Mouse (Mus musculus): ENCODE results near the gene Vps13c. TPM values are rescaled to one million over a fixed set of nuclear protein-coding genes. Genes with fewer than 3 reads are reported as not detected.

Vps13c gene
- polyA plus RNA-seq, 2 experiments: 4.0 to 7.4 TPM

GRCm38 (mm10) chr9:67818668-67818950 is 21.6 kb upstream of the Vps13c start:
- WGBS: 80% methylated on average over 4 of the region's 4 CpGs
- no peak overlapping the region for H3K9ac ChIP-seq (ENCODE audit: low read depth, low read length, severe bottlenecking)
- H3K4me3 ChIP-seq (replicated peaks; ENCODE audit: low read length): no peak overlapping the region
- H3K4me2 ChIP-seq (replicated peaks; ENCODE audit: low read depth, low read length, severe bottlenecking): no peak overlapping the region
- no peaks in the 10 kb centered on the region for H3K27me3 ChIP-seq (ENCODE audit: control insufficient read depth, insufficient read depth, low read length)
- DNase-seq (ENCODE audit: low spot score) (no peak), ATAC-seq (ENCODE audit: low FRiP score, low read depth) (no peak)
- TF ChIP-seq POLR2A (IDR thresholded peaks at IDR 0.05; ENCODE audit: borderline replicate concordance, extremely low read depth, insufficient read depth, insufficient read length): no peak
- H3K36me3 ChIP-seq (ENCODE audit: control insufficient read depth, insufficient read depth, low read length): no peaks in the 10 kb centered on the region
- H3K4me1 ChIP-seq (ENCODE audit: control insufficient read depth, insufficient read depth, low read length): peaks cover 9% of the 10 kb centered on the region
- H3K9me3 ChIP-seq (ENCODE audit: control insufficient read depth, low read length): no peaks in the 10 kb centered on the region
- H3K27ac ChIP-seq (replicated peaks; ENCODE audit: low read depth, low read length): no peak overlapping the region

DNA sequence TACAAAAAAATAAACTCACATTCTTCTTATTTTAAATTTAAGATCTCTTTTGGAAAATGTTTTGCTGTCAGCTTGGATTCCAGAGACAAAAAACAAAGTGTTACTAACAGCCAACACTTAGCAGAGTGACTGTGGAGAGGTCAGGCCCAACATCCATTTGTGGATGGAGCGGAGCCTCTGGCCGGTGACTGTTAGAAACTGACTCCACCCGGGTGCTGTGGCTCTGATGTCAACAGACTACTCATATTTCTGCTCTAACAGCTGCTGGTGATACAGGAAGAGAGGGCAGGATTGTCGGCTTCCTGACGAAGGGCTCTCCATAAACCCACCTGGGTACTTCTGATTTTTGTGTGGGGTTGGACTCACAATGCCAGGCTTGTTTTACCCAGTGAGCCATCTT is 17.1 kb upstream of the Vps13c start:
- Histone ChIP-seq H3K36me3 (ENCODE audit: control insufficient read depth, insufficient read depth, low read length) (no peaks in the 10 kb centered on the region), H3K27ac (replicated peaks; ENCODE audit: low read depth, low read length) (no peak overlapping the region), H3K4me3 (replicated peaks; ENCODE audit: low read length) (no peak overlapping the region), H3K27me3 (ENCODE audit: control insufficient read depth, insufficient read depth, low read length) (no peaks in the 10 kb centered on the region), H3K4me2 (replicated peaks; ENCODE audit: low read depth, low read length, severe bottlenecking) (no peak overlapping the region), H3K4me1 (ENCODE audit: control insufficient read depth, insufficient read depth, low read length) (no peaks in the 10 kb centered on the region), H3K9me3 (ENCODE audit: control insufficient read depth, low read length) (no peaks in the 10 kb centered on the region), H3K9ac (ENCODE audit: low read depth, low read length, severe bottlenecking) (no peak overlapping the region)
- ATAC-seq (ENCODE audit: low FRiP score, low read depth) (no peak), DNase-seq (ENCODE audit: low spot score) (no peak)
- 20% methylated on average over 5 of the region's 5 CpGs for WGBS
- no peak for TF ChIP-seq POLR2A (IDR thresholded peaks at IDR 0.05; ENCODE audit: borderline replicate concordance, extremely low read depth, insufficient read depth, insufficient read length)

DNA sequence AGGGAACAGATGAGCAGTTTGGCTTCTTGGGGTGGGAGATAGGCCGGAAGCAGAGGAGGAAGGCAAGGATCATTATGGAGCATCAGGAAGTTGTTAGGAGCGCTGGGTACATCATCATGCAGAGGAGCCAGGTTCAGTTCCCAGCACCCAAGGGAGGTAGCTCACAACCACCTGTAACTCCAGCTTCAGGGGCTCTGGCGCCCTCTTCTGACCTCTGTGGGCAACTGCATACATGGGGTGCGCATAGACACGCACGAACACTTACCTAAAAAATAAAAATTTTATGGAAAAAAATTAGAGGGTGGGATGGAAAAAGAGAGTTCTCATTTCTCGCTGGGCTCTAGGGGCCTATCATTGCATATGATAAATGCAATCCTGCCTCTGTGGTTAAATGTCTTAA is 14.7 kb upstream of the Vps13c start:
- Histone ChIP-seq H3K27ac (replicated peaks; ENCODE audit: low read depth, low read length) (no peak overlapping the region), H3K36me3 (ENCODE audit: control insufficient read depth, insufficient read depth, low read length) (no peaks in the 10 kb centered on the region), H3K4me1 (ENCODE audit: control insufficient read depth, insufficient read depth, low read length) (0 out of 2 replicates have a peak, but pooled peaks cover 2% of the 10 kb centered on the region), H3K4me3 (replicated peaks; ENCODE audit: low read length) (no peak overlapping the region), H3K9me3 (ENCODE audit: control insufficient read depth, low read length) (no peaks in the 10 kb centered on the region), H3K27me3 (ENCODE audit: control insufficient read depth, insufficient read depth, low read length) (peaks cover 14% of the 10 kb centered on the region; the same call in 1 of the 2 replicates), H3K4me2 (replicated peaks; ENCODE audit: low read depth, low read length, severe bottlenecking) (no peak overlapping the region), H3K9ac (ENCODE audit: low read depth, low read length, severe bottlenecking) (no peak overlapping the region)
- DNase-seq (ENCODE audit: low spot score): no peak
- WGBS: 77% methylated on average over 7 of the region's 7 CpGs
- no peak for ATAC-seq (ENCODE audit: low FRiP score, low read depth)
- no peak for TF ChIP-seq POLR2A (IDR thresholded peaks at IDR 0.05; ENCODE audit: borderline replicate concordance, extremely low read depth, insufficient read depth, insufficient read length)

DNA sequence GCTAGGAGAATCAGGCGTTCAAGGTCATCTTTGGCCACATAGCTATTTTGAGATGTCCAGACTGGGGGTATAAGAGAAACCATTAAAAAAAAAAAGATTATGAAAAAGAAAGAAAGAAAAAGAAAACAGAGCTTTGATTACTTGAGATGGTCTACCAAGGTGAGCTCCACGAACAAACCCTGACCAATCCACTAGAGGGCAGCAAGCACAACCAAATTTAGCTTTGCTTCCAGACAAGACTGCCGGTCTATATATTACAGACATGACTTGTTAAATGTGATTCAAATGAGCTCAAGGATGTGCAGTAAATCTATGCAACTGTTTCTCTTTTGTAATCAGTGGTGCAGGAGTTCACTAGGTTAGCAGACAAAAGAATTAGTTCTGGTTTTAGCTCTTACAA is 12.0 kb upstream of the Vps13c start:
- no peaks in the 10 kb centered on the region for H3K9me3 ChIP-seq (ENCODE audit: control insufficient read depth, low read length)
- 9% methylated on average over 3 of the region's 3 CpGs for WGBS
- H3K4me2 ChIP-seq (replicated peaks; ENCODE audit: low read depth, low read length, severe bottlenecking): no peak overlapping the region

GRCm38 (mm10) chr9:67830411-67831358 is 9.5 kb upstream of the Vps13c start:
- DNase-seq (ENCODE audit: low spot score) (peak; percentile 50), ATAC-seq (ENCODE audit: low FRiP score, low read depth) (peak; percentile 86)
- H3K36me3 ChIP-seq (ENCODE audit: control insufficient read depth, insufficient read depth, low read length): no peaks in the 10 kb centered on the region
- WGBS: 4% methylated on average over 38 of the region's 84 CpGs
- H3K9ac ChIP-seq (ENCODE audit: low read depth, low read length, severe bottlenecking): peak overlapping the region; percentile 58
- TF ChIP-seq POLR2A (IDR thresholded peaks at IDR 0.05; ENCODE audit: borderline replicate concordance, extremely low read depth, insufficient read depth, insufficient read length): no peak
- peaks cover 31% of the 10 kb centered on the region; the same call in 1 of the 2 replicates for H3K27me3 ChIP-seq (ENCODE audit: control insufficient read depth, insufficient read depth, low read length)
- peak overlapping the region; percentile 88 for H3K4me2 ChIP-seq (replicated peaks; ENCODE audit: low read depth, low read length, severe bottlenecking)
- no peaks in the 10 kb centered on the region for H3K9me3 ChIP-seq (ENCODE audit: control insufficient read depth, low read length)
- peaks cover 6% of the 10 kb centered on the region; the same call in 1 of the 2 replicates for H3K4me1 ChIP-seq (ENCODE audit: control insufficient read depth, insufficient read depth, low read length)
- H3K4me3 ChIP-seq (replicated peaks; ENCODE audit: low read length): peak overlapping the region; percentile 56
- no peak overlapping the region for H3K27ac ChIP-seq (replicated peaks; ENCODE audit: low read depth, low read length)

More for the DNA sequence above, 12.0 kb upstream of the Vps13c start:
- H3K36me3 ChIP-seq (ENCODE audit: control insufficient read depth, insufficient read depth, low read length): no peaks in the 10 kb centered on the region
- TF ChIP-seq POLR2A (IDR thresholded peaks at IDR 0.05; ENCODE audit: borderline replicate concordance, extremely low read depth, insufficient read depth, insufficient read length): no peak
- DNase-seq (ENCODE audit: low spot score) (peak; percentile 72), ATAC-seq (ENCODE audit: low FRiP score, low read depth) (no peak)
- peaks cover 6% of the 10 kb centered on the region; the same call in 1 of the 2 replicates for H3K4me1 ChIP-seq (ENCODE audit: control insufficient read depth, insufficient read depth, low read length)
- H3K4me3 ChIP-seq (replicated peaks; ENCODE audit: low read length): no peak overlapping the region
- no peak overlapping the region for H3K27ac ChIP-seq (replicated peaks; ENCODE audit: low read depth, low read length)
- H3K9ac ChIP-seq (ENCODE audit: low read depth, low read length, severe bottlenecking): no peak overlapping the region
- H3K27me3 ChIP-seq (ENCODE audit: control insufficient read depth, insufficient read depth, low read length): peaks cover 31% of the 10 kb centered on the region; the same call in 1 of the 2 replicates
